14 mouse cellular contexts compared by ENCODE assay signal in genomic region chr9:23363540-23363939, GRCm38 (mm10).
"Had no signal": no experiment of that assay in that cellular context is flagged by ENCODE, and none has a peak within 500 bp of the region (broad histone marks: within the 10 kb centered on the region; RNA-seq: fewer than 3 reads in every experiment).

No protein-coding gene starts in this region.

- DNase-seq: kidney, postnatal 25 days; layer of hippocampus, adult 9-11 months; layer of hippocampus, postnatal 36 days; liver; lung, adult 2 months; lung, postnatal 10 days; lung, postnatal 4 days; midbrain, embryonic 14.5 days; right cerebral cortex, adult 18-20 months; right cerebral cortex, postnatal 25 days had no signal

- H3K4me1 ChIP-seq: liver, embryonic 15.5 days; midbrain, embryonic 10.5 days; neural tube, embryonic 15.5 days had no signal

- H3K9ac ChIP-seq: liver, embryonic 15.5 days; neural tube, embryonic 15.5 days had no signal

- H3K27ac ChIP-seq: liver, embryonic 15.5 days; midbrain, embryonic 10.5 days; neural tube, embryonic 15.5 days had no signal

- H3K4me2 ChIP-seq: liver, embryonic 15.5 days; neural tube, embryonic 15.5 days had no signal

- H3K27me3 ChIP-seq: liver, embryonic 15.5 days; neural tube, embryonic 15.5 days had no signal

- H3K9me3 ChIP-seq: liver, embryonic 15.5 days; midbrain, embryonic 10.5 days; neural tube, embryonic 15.5 days had no signal

- H3K4me3 ChIP-seq: liver, embryonic 15.5 days; midbrain, embryonic 10.5 days; myocyte; neural tube, embryonic 15.5 days had no signal

- H3K36me3 ChIP-seq: liver, embryonic 15.5 days; midbrain, embryonic 10.5 days; neural tube, embryonic 15.5 days had no signal
